Mouse (Mus musculus) heart, postnatal 0 days (tissue): ENCODE data around the gene Cadps2.

Source experiments
- CTCF ChIP-seq: IDR thresholded peaks from 2 replicates; pipeline ENCODE4 v1.5.1; 2016; ENCODE audit warnings: antibody characterized with exemption, control low read depth, low read depth
- EP300 ChIP-seq: IDR thresholded peaks from 2 replicates; pipeline ENCODE4 v1.6.1; 2016; ENCODE audit warnings: antibody characterized with exemption, low read depth

GRCm38 (mm10) chr6:23249053-23249401 is 590.2 kb downstream of the Cadps2 start:
- TF ChIP-seq EP300: no peak
- no peak for TF ChIP-seq CTCF
